Mouse (Mus musculus) lung, postnatal 36 days (tissue): ENCODE data around the gene Mrgprf.
A peak's percentile ranks its signal among the peaks of the same experiment; 100 is the strongest.

Experiments used
- DNase-seq: peaks from one replicate; pipeline ENCODE4 v3.0.0; 2022; ENCODE audit warnings: mixed read lengths

The Mrgprf gene

GRCm38 (mm10) chr7:145300321-145301007 is at the start of gene Mrgprf:
TSS of gene Mrgprf (plus strand) at chr7:145300828.
- DNase-seq, result peak; percentile 74

- peak; percentile 89 for DNase-seq
Measured at GRCm38 (mm10) chr7:145252715-145253476, 47.7 kb upstream of the Mrgprf start.

- DNase-seq, result no peak
Measured at GRCm38 (mm10) chr7:145253986-145254630, 46.5 kb upstream of the Mrgprf start.

GRCm38 (mm10) chr7:145256092-145256491 is 44.5 kb upstream of the Mrgprf start:
- no peak for DNase-seq

- no peak for DNase-seq
Measured at GRCm38 (mm10) chr7:145264202-145264601, 36.4 kb upstream of the Mrgprf start.

GRCm38 (mm10) chr7:145266011-145266410 is 34.6 kb upstream of the Mrgprf start:
- DNase-seq, result peak; percentile 42

- no peak for DNase-seq
Measured at GRCm38 (mm10) chr7:145268890-145269289, 31.7 kb upstream of the Mrgprf start.

GRCm38 (mm10) chr7:145270955-145271354 is 29.7 kb upstream of the Mrgprf start:
- peak; percentile 23 for DNase-seq

GRCm38 (mm10) chr7:145275488-145275887 is 25.1 kb upstream of the Mrgprf start:
- DNase-seq, result no peak

- peak; percentile 21 for DNase-seq
Measured at GRCm38 (mm10) chr7:145281396-145281795, 19.2 kb upstream of the Mrgprf start.

GRCm38 (mm10) chr7:145283041-145283440 is 17.6 kb upstream of the Mrgprf start:
- peak; percentile 67 for DNase-seq

- peak; percentile 98 for DNase-seq
Measured at GRCm38 (mm10) chr7:145283487-145284187, 17.0 kb upstream of the Mrgprf start, which contains the start of gene Tpcn2. TSS of gene Tpcn2 (minus strand) at chr7:145284011.

GRCm38 (mm10) chr7:145284293-145284692 is 16.3 kb upstream of the Mrgprf start:
- DNase-seq, result peak; percentile 84

GRCm38 (mm10) chr7:145285476-145285875 is 15.2 kb upstream of the Mrgprf start:
- no peak for DNase-seq

GRCm38 (mm10) chr7:145287410-145287809 is 13.2 kb upstream of the Mrgprf start:
- DNase-seq, result peak; percentile 54

- peak; percentile 32 for DNase-seq
Measured at GRCm38 (mm10) chr7:145289302-145289701, 11.3 kb upstream of the Mrgprf start.

- no peak for DNase-seq
Measured at GRCm38 (mm10) chr7:145291847-145292246, 8.8 kb upstream of the Mrgprf start.

GRCm38 (mm10) chr7:145292726-145293125 is 7.9 kb upstream of the Mrgprf start:
- DNase-seq, result no peak

- peak; percentile 51 for DNase-seq
Measured at GRCm38 (mm10) chr7:145293859-145294258, 6.8 kb upstream of the Mrgprf start.

- no peak for DNase-seq
Measured at GRCm38 (mm10) chr7:145298666-145299490, 1.8 kb upstream of the Mrgprf start.

GRCm38 (mm10) chr7:145299562-145300320 is 887 bp upstream of the Mrgprf start:
- peak; percentile 61 for DNase-seq
